Mouse (Mus musculus) embryonic facial prominence, embryonic 15.5 days (tissue): ENCODE results near the gene Rbm47. TPM values are rescaled to one million over a fixed set of nuclear protein-coding genes. Genes with fewer than 3 reads are reported as not detected.
A peak's percentile ranks its signal among the peaks of the same experiment; 100 is the strongest.

ENCODE experiments used
- ATAC-seq: fragments of 200-750 bp; cut with Nextera tagmentation; 2 replicates; pipeline ENCODE4 v1.8.0; 2017; ENCODE audit warnings: low read depth, moderate TSS enrichment; ENCODE audit not compliant: insufficient number of reproducible peaks, low FRiP score, low TSS enrichment
- H3K27ac ChIP-seq: fragments of 300-500 bp; sonication (generic); replicated peaks from 2 replicates; pipeline ENCODE4 v1.5.1; 2015; ENCODE audit warnings: mild to moderate bottlenecking, inconsistent platforms
- H3K27me3 ChIP-seq: fragments of 300-500 bp; sonication (generic); 2 replicates; pipeline ENCODE4 v1.6.1; 2015; ENCODE audit warnings: inconsistent platforms
- H3K36me3 ChIP-seq: fragments of 300-500 bp; sonication (generic); 2 replicates; pipeline ENCODE4 v1.6.1; 2015; ENCODE audit warnings: mild to moderate bottlenecking, inconsistent platforms
- H3K4me1 ChIP-seq: fragments of 300-500 bp; sonication (generic); 2 replicates; pipeline ENCODE4 v1.6.1; 2015; ENCODE audit warnings: inconsistent platforms
- H3K4me2 ChIP-seq: fragments of 300-500 bp; sonication (generic); replicated peaks from 2 replicates; pipeline ENCODE4 v1.6.1; 2015; ENCODE audit warnings: mild to moderate bottlenecking, inconsistent platforms
- H3K4me3 ChIP-seq: fragments of 300-500 bp; sonication (generic); replicated peaks from 2 replicates; pipeline ENCODE4 v1.5.1; 2015; ENCODE audit warnings: mild to moderate bottlenecking, inconsistent platforms
- H3K9ac ChIP-seq: fragments of 300-500 bp; sonication (generic); 2 replicates; pipeline ENCODE4 v1.6.1; 2015; ENCODE audit warnings: inconsistent platforms
- H3K9me3 ChIP-seq: fragments of 300-500 bp; sonication (generic); replicated peaks from 2 replicates; pipeline ENCODE4 v1.6.1; 2016; ENCODE audit warnings: inconsistent platforms
- WGBS: fragments of 180-500 bp; shearing (Covaris S2); methylation state at CpG from one replicate; pipeline ENCODE4 v1.1.7; 2015; 5-methylcytosine and 5-hydroxymethylcytosine counted together
- polyA plus RNA-seq: library from polyadenylated mRNA; unstranded; fragments of >200 nt; fragmentation: Nextera tagmentation; extraction: Ambion mirVana; gene quantifications from 2 replicates; pipeline ENCODE4 v1.2.1, GENCODE M21; 2015

The Rbm47 gene
- polyA plus RNA-seq, 1 experiment from 2014 or later, result 14.0 TPM

GRCm38 (mm10) chr5:66075032-66075488 is 97.9 kb downstream of the Rbm47 start:
- H3K36me3 ChIP-seq, result no peaks in the 10 kb centered on the region
- WGBS, result 73% methylated on average over 9 of the region's 9 CpGs
- H3K4me2 ChIP-seq, result no peak overlapping the region
- no peaks in the 10 kb centered on the region for H3K27me3 ChIP-seq
- no peaks in the 10 kb centered on the region for H3K9me3 ChIP-seq
- H3K9ac ChIP-seq, result no peak overlapping the region
- ATAC-seq, result no peak
- no peak overlapping the region for H3K4me3 ChIP-seq
- H3K4me1 ChIP-seq, result peaks cover 2% of the 10 kb centered on the region; the same call in 1 of the 2 replicates
- no peak overlapping the region for H3K27ac ChIP-seq

- no peak overlapping the region for H3K9ac ChIP-seq
- H3K27ac ChIP-seq, result no peak overlapping the region
- 92% methylated on average over 5 of the region's 5 CpGs for WGBS
- no peak for ATAC-seq
- no peaks in the 10 kb centered on the region for H3K36me3 ChIP-seq
- no peak overlapping the region for H3K4me3 ChIP-seq
- no peaks in the 10 kb centered on the region for H3K9me3 ChIP-seq
- H3K27me3 ChIP-seq, result no peaks in the 10 kb centered on the region
- no peak overlapping the region for H3K4me2 ChIP-seq
- H3K4me1 ChIP-seq, result peaks cover 9% of the 10 kb centered on the region; the same call in 1 of the 2 replicates
Observed at GRCm38 (mm10) chr5:66074235-66074634, 98.7 kb downstream of the Rbm47 start.

- ATAC-seq, result no peak
- H3K4me1 ChIP-seq, result peaks cover 9% of the 10 kb centered on the region; the same call in 1 of the 2 replicates
- no peak overlapping the region for H3K9ac ChIP-seq
- H3K4me3 ChIP-seq, result no peak overlapping the region
- H3K27me3 ChIP-seq, result no peaks in the 10 kb centered on the region
- no peak overlapping the region for H3K4me2 ChIP-seq
- H3K36me3 ChIP-seq, result no peaks in the 10 kb centered on the region
- no peaks in the 10 kb centered on the region for H3K9me3 ChIP-seq
- no peak overlapping the region for H3K27ac ChIP-seq
- WGBS, result 85% methylated on average over 12 of the region's 12 CpGs
Observed at GRCm38 (mm10) chr5:66073604-66074164, 99.2 kb downstream of the Rbm47 start.

GRCm38 (mm10) chr5:66071722-66072121 is 101.2 kb downstream of the Rbm47 start:
- H3K27me3 ChIP-seq, result no peaks in the 10 kb centered on the region
- no peak overlapping the region for H3K4me2 ChIP-seq
- WGBS, result 78% methylated on average over 8 of the region's 8 CpGs
- H3K4me1 ChIP-seq, result peaks cover 9% of the 10 kb centered on the region; the same call in 1 of the 2 replicates
- no peaks in the 10 kb centered on the region for H3K36me3 ChIP-seq
- no peak for ATAC-seq
- H3K9me3 ChIP-seq, result no peaks in the 10 kb centered on the region
- no peak overlapping the region for H3K9ac ChIP-seq
- H3K27ac ChIP-seq, result no peak overlapping the region
- H3K4me3 ChIP-seq, result no peak overlapping the region

- no peaks in the 10 kb centered on the region for H3K27me3 ChIP-seq
- ATAC-seq, result no peak
- H3K36me3 ChIP-seq, result no peaks in the 10 kb centered on the region
- H3K4me1 ChIP-seq, result peaks cover 9% of the 10 kb centered on the region; the same call in 1 of the 2 replicates
- WGBS, result 54% methylated on average over 2 of the region's 2 CpGs
- H3K4me3 ChIP-seq, result no peak overlapping the region
- no peaks in the 10 kb centered on the region for H3K9me3 ChIP-seq
- H3K4me2 ChIP-seq, result peak overlapping the region; percentile 83; the same call in 1 of the 2 replicates
- H3K9ac ChIP-seq, result no peak overlapping the region
- no peak overlapping the region for H3K27ac ChIP-seq
Observed at GRCm38 (mm10) chr5:66070350-66070749, 102.6 kb downstream of the Rbm47 start.

GRCm38 (mm10) chr5:66069470-66070144 is 103.3 kb downstream of the Rbm47 start:
- Histone ChIP-seq H3K4me2 (peak overlapping the region; percentile 83), H3K4me3 (peak overlapping the region; percentile 47), H3K4me1 (peaks cover 9% of the 10 kb centered on the region; the same call in 1 of the 2 replicates), H3K27me3 (no peaks in the 10 kb centered on the region), H3K9me3 (no peaks in the 10 kb centered on the region), H3K9ac (no peak overlapping the region), H3K27ac (no peak overlapping the region), H3K36me3 (no peaks in the 10 kb centered on the region)
- peak; percentile 78 for ATAC-seq
- 2% methylated on average over 27 of the region's 27 CpGs for WGBS

GRCm38 (mm10) chr5:66069133-66069469 is 103.8 kb downstream of the Rbm47 start:
- Histone ChIP-seq H3K9ac (no peak overlapping the region), H3K4me3 (peak overlapping the region; percentile 47; the same call in 1 of the 2 replicates), H3K4me1 (peaks cover 9% of the 10 kb centered on the region; the same call in 1 of the 2 replicates), H3K27ac (no peak overlapping the region), H3K9me3 (no peaks in the 10 kb centered on the region), H3K27me3 (no peaks in the 10 kb centered on the region), H3K36me3 (no peaks in the 10 kb centered on the region), H3K4me2 (peak overlapping the region; percentile 83)
- no peak for ATAC-seq
- WGBS, result 22% methylated on average over 7 of the region's 7 CpGs

GRCm38 (mm10) chr5:66068068-66068920 is 104.6 kb downstream of the Rbm47 start:
- Histone ChIP-seq H3K27ac (no peak overlapping the region), H3K9me3 (no peaks in the 10 kb centered on the region), H3K27me3 (no peaks in the 10 kb centered on the region), H3K9ac (no peak overlapping the region), H3K4me1 (peaks cover 9% of the 10 kb centered on the region; the same call in 1 of the 2 replicates), H3K4me3 (no peak overlapping the region), H3K36me3 (no peaks in the 10 kb centered on the region), H3K4me2 (no peak overlapping the region)
- WGBS, result 80% methylated on average over 12 of the region's 12 CpGs
- no peak for ATAC-seq

- Histone ChIP-seq H3K4me3 (no peak overlapping the region), H3K36me3 (no peaks in the 10 kb centered on the region), H3K27me3 (no peaks in the 10 kb centered on the region), H3K9ac (no peak overlapping the region), H3K9me3 (no peaks in the 10 kb centered on the region), H3K27ac (no peak overlapping the region), H3K4me1 (peaks cover 9% of the 10 kb centered on the region; the same call in 1 of the 2 replicates), H3K4me2 (no peak overlapping the region)
- 64% methylated on average over 7 of the region's 7 CpGs for WGBS
- ATAC-seq, result no peak
Observed at GRCm38 (mm10) chr5:66067219-66067618, 105.7 kb downstream of the Rbm47 start.

- no peak overlapping the region for H3K9ac ChIP-seq
- 77% methylated on average over 3 of the region's 3 CpGs for WGBS
- no peaks in the 10 kb centered on the region for H3K4me1 ChIP-seq
- H3K36me3 ChIP-seq, result no peaks in the 10 kb centered on the region
- no peak overlapping the region for H3K4me2 ChIP-seq
- no peak overlapping the region for H3K27ac ChIP-seq
- no peak overlapping the region for H3K4me3 ChIP-seq
- H3K9me3 ChIP-seq, result no peaks in the 10 kb centered on the region
- H3K27me3 ChIP-seq, result no peaks in the 10 kb centered on the region
- no peak for ATAC-seq
Observed at GRCm38 (mm10) chr5:66062930-66063220, 110.0 kb downstream of the Rbm47 start.
